Mouse (Mus musculus) kidney, adult 2 months (tissue): ENCODE measurements around the gene Pms2.

Experiments
- CTCF ChIP-seq: fragments of 200-500 bp; conservative IDR thresholded peaks from 2 replicates; pipeline ENCODE4 v1.5.1; 2011; ENCODE audit warnings: low read depth, mild to moderate bottlenecking, control low read depth, low read length, moderate library complexity, mixed read lengths; ENCODE audit not compliant: insufficient read depth, insufficient read length
- POLR2A ChIP-seq: fragments of 200-500 bp; IDR thresholded peaks from one replicate; pipeline ENCODE4 v1.6.1; 2011; ENCODE audit warnings: low read depth, low read length, control low read depth

DNA sequence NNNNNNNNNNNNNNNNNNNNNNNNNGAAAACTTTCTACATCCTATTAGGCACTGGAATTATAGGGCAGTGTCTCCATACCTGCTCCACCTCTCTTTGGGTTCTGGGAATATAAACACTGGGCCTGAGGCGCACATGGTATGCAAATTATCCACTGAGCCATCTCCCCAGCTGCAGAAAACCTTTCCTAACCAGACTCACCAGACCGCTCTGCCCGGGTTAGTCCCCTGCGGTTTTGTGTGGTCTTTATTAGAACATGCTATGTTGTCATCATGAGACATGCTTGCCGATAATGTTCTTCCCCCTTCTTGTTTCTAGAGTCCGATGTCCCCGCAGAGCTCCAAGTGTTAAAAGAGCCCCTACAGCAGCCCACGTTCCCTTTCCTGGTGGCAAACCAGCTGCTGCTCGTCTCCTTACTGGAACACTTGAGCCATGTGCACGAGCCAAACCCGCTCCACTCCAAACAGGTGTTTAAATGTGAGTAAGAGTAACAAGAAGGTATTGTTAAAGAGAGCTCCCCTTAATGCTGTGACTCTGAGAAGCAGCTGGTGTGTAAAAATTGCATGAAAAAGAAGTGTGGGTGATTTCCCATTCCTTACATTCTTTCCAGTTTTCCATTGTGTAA, 38.1 kb upstream of the Pms2 start:
- TF ChIP-seq CTCF, result no peak
- no peak for TF ChIP-seq POLR2A
